Mouse (Mus musculus): ENCODE results near the gene Mrnip. TPM values are rescaled to one million over a fixed set of nuclear protein-coding genes. Genes with fewer than 3 reads are reported as not detected.

The Mrnip gene
- polyA plus RNA-seq, 1 experiment from 2014 or later: 20.8 TPM

GRCm38 (mm10) chr11:50134136-50134859 lies 39.9 kb upstream of the Mrnip start:
- 70% methylated on average over 10 of the region's 10 CpGs for WGBS

GRCm38 (mm10) chr11:50138206-50138822 lies 35.9 kb upstream of the Mrnip start:
- Histone ChIP-seq H3K27me3 (ENCODE audit: insufficient read depth, low read length) (no peaks in the 10 kb centered on the region), H3K9ac (ENCODE audit: low read depth, low read length) (no peak overlapping the region), H3K4me1 (replicated peaks; ENCODE audit: insufficient read depth, low read length) (no peaks in the 10 kb centered on the region), H3K9me3 (replicated peaks; ENCODE audit: low read length) (no peaks in the 10 kb centered on the region), H3K4me2 (ENCODE audit: low read length) (no peak overlapping the region), H3K27ac (no peak overlapping the region), H3K36me3 (ENCODE audit: insufficient read depth, low read length) (peaks cover 55% of the 10 kb centered on the region), H3K4me3 (replicated peaks; ENCODE audit: low read depth, low read length) (no peak overlapping the region)
- DNase-seq (ENCODE audit: low spot score) (no peak), ATAC-seq (replicated peaks; ENCODE audit: low FRiP score, low read depth) (no peak)
- TF ChIP-seq CTCF (IDR thresholded peaks at IDR 0.05; ENCODE audit: low read depth): no peak
- WGBS: 66% methylated on average over 10 of the region's 10 CpGs

More at GRCm38 (mm10) chr11:50134136-50134859, 39.9 kb upstream of the Mrnip start:
- H3K9me3 ChIP-seq (replicated peaks; ENCODE audit: low read length): no peaks in the 10 kb centered on the region
- TF ChIP-seq CTCF (IDR thresholded peaks at IDR 0.05; ENCODE audit: low read depth): no peak
- H3K4me2 ChIP-seq (ENCODE audit: low read length): no peak overlapping the region
- H3K4me1 ChIP-seq (replicated peaks; ENCODE audit: insufficient read depth, low read length): 0 out of 2 replicates have a peak, but pooled peaks cover 6% of the 10 kb centered on the region
- H3K27ac ChIP-seq: 0 out of 2 replicates have a peak overlapping the region, but pooled peaks have one; percentile 25
- peaks cover 28% of the 10 kb centered on the region for H3K36me3 ChIP-seq (ENCODE audit: insufficient read depth, low read length)
- H3K9ac ChIP-seq (ENCODE audit: low read depth, low read length): 0 out of 2 replicates have a peak overlapping the region, but pooled peaks have one; percentile 13
- H3K4me3 ChIP-seq (replicated peaks; ENCODE audit: low read depth, low read length): no peak overlapping the region
- peak; percentile 19 for DNase-seq (ENCODE audit: low spot score)
- no peaks in the 10 kb centered on the region for H3K27me3 ChIP-seq (ENCODE audit: insufficient read depth, low read length)
- ATAC-seq (replicated peaks; ENCODE audit: low FRiP score, low read depth): no peak

GRCm38 (mm10) chr11:50139571-50139970 lies 34.7 kb upstream of the Mrnip start:
- no peaks in the 10 kb centered on the region for H3K4me1 ChIP-seq (replicated peaks; ENCODE audit: insufficient read depth, low read length)
- H3K9ac ChIP-seq (ENCODE audit: low read depth, low read length): no peak overlapping the region
- TF ChIP-seq CTCF (IDR thresholded peaks at IDR 0.05; ENCODE audit: low read depth): no peak
- 68% methylated on average over 7 of the region's 7 CpGs for WGBS
- no peaks in the 10 kb centered on the region for H3K27me3 ChIP-seq (ENCODE audit: insufficient read depth, low read length)
- DNase-seq (ENCODE audit: low spot score): no peak
- ATAC-seq (replicated peaks; ENCODE audit: low FRiP score, low read depth): peak; percentile 69
- H3K9me3 ChIP-seq (replicated peaks; ENCODE audit: low read length): no peaks in the 10 kb centered on the region
- no peak overlapping the region for H3K27ac ChIP-seq
- no peak overlapping the region for H3K4me3 ChIP-seq (replicated peaks; ENCODE audit: low read depth, low read length)
- H3K4me2 ChIP-seq (ENCODE audit: low read length): no peak overlapping the region
- H3K36me3 ChIP-seq (ENCODE audit: insufficient read depth, low read length): peaks cover 59% of the 10 kb centered on the region

- no peak overlapping the region for H3K4me3 ChIP-seq (replicated peaks; ENCODE audit: low read depth, low read length)
- no peaks in the 10 kb centered on the region for H3K4me1 ChIP-seq (replicated peaks; ENCODE audit: insufficient read depth, low read length)
- no peak for TF ChIP-seq CTCF (IDR thresholded peaks at IDR 0.05; ENCODE audit: low read depth)
- ATAC-seq (replicated peaks; ENCODE audit: low FRiP score, low read depth) (no peak), DNase-seq (ENCODE audit: low spot score) (no peak)
- H3K27me3 ChIP-seq (ENCODE audit: insufficient read depth, low read length): no peaks in the 10 kb centered on the region
- no peak overlapping the region for H3K4me2 ChIP-seq (ENCODE audit: low read length)
- H3K27ac ChIP-seq: no peak overlapping the region
- H3K9ac ChIP-seq (ENCODE audit: low read depth, low read length): no peak overlapping the region
- H3K9me3 ChIP-seq (replicated peaks; ENCODE audit: low read length): no peaks in the 10 kb centered on the region
- WGBS: 86% methylated on average over 3 of the region's 3 CpGs
- peaks cover 64% of the 10 kb centered on the region for H3K36me3 ChIP-seq (ENCODE audit: insufficient read depth, low read length)
Measured at GRCm38 (mm10) chr11:50145529-50145928, 28.7 kb upstream of the Mrnip start.

GRCm38 (mm10) chr11:50146121-50146520 lies 28.1 kb upstream of the Mrnip start:
- Histone ChIP-seq H3K4me1 (replicated peaks; ENCODE audit: insufficient read depth, low read length) (no peaks in the 10 kb centered on the region), H3K4me2 (ENCODE audit: low read length) (no peak overlapping the region), H3K4me3 (replicated peaks; ENCODE audit: low read depth, low read length) (no peak overlapping the region), H3K36me3 (ENCODE audit: insufficient read depth, low read length) (peaks cover 59% of the 10 kb centered on the region), H3K27ac (no peak overlapping the region), H3K9me3 (replicated peaks; ENCODE audit: low read length) (no peaks in the 10 kb centered on the region), H3K9ac (ENCODE audit: low read depth, low read length) (no peak overlapping the region), H3K27me3 (ENCODE audit: insufficient read depth, low read length) (no peaks in the 10 kb centered on the region)
- DNase-seq (ENCODE audit: low spot score): no peak
- TF ChIP-seq CTCF (IDR thresholded peaks at IDR 0.05; ENCODE audit: low read depth): no peak
- ATAC-seq (replicated peaks; ENCODE audit: low FRiP score, low read depth): no peak
- WGBS: 94% methylated on average over 13 of the region's 13 CpGs

GRCm38 (mm10) chr11:50147267-50147957 lies 26.8 kb upstream of the Mrnip start:
- H3K27me3 ChIP-seq (ENCODE audit: insufficient read depth, low read length): no peaks in the 10 kb centered on the region
- no peak for TF ChIP-seq CTCF (IDR thresholded peaks at IDR 0.05; ENCODE audit: low read depth)
- H3K9me3 ChIP-seq (replicated peaks; ENCODE audit: low read length): no peaks in the 10 kb centered on the region
- DNase-seq (ENCODE audit: low spot score): no peak
- no peaks in the 10 kb centered on the region for H3K4me1 ChIP-seq (replicated peaks; ENCODE audit: insufficient read depth, low read length)
- H3K36me3 ChIP-seq (ENCODE audit: insufficient read depth, low read length): peaks cover 66% of the 10 kb centered on the region
- ATAC-seq (replicated peaks; ENCODE audit: low FRiP score, low read depth): no peak
- no peak overlapping the region for H3K4me3 ChIP-seq (replicated peaks; ENCODE audit: low read depth, low read length)
- H3K4me2 ChIP-seq (ENCODE audit: low read length): no peak overlapping the region
- no peak overlapping the region for H3K9ac ChIP-seq (ENCODE audit: low read depth, low read length)
- H3K27ac ChIP-seq: no peak overlapping the region
- 82% methylated on average over 9 of the region's 9 CpGs for WGBS
